Mouse (Mus musculus): ENCODE measurements around the gene Sirt3. TPM values are rescaled to one million over a fixed set of nuclear protein-coding genes. Genes with fewer than 3 reads are reported as not detected.
A peak's percentile ranks its signal among the peaks of the same experiment; 100 is the strongest.

Sirt3 gene
- polyA plus RNA-seq, 1 experiment from 2014 or later: 26.1 TPM

DNA sequence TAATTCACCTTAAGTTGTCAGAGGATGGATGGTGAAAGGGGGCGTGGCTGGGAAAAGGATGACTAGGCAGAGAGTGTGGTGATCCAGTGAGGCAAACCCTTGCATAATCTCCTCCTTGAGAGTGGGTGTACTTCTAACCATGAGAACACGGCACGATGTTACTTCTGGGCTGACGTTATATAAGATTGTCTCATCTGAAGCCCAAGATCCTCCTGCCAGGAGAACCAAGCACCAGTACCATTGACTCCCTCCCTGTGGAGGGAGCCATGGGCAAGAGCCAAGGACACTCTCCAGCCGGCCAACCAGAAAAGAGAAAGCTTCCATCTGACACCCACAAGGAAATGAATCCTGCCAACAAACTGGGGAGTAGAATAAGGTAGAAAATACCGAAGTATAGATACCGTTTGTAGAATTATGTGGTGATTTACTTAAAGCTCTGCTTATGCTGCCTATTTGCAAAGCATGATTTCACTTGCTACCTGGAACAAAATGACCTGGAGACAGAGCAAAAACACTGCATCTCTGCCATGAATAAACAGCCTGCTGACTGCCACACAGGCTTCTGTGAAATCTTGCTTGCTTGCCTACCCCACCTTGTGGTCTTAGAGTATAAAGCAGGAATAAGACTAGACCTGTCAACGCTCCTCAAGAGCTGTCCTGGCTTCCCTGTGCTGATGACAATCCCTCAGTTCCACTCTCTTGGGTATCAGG lies 53.8 kb downstream of the Sirt3 start:
- Histone ChIP-seq H3K9me3 (no peaks in the 10 kb centered on the region), H3K27ac (no peak overlapping the region), H3K27me3 (no peaks in the 10 kb centered on the region), H3K36me3 (no peaks in the 10 kb centered on the region), H3K9ac (no peak overlapping the region), H3K4me3 (no peak overlapping the region), H3K4me2 (replicated peaks) (no peak overlapping the region), H3K4me1 (no peaks in the 10 kb centered on the region)
- ATAC-seq (ENCODE audit: insufficient number of reproducible peaks, insufficient read depth, low FRiP score, low TSS enrichment): no peak
- 45% methylated on average over 8 of the region's 8 CpGs for WGBS

- ATAC-seq (ENCODE audit: insufficient number of reproducible peaks, insufficient read depth, low FRiP score, low TSS enrichment): no peak
- H3K9ac ChIP-seq: no peak overlapping the region
- H3K9me3 ChIP-seq: no peaks in the 10 kb centered on the region
- peaks cover 3% of the 10 kb centered on the region; the same call in 1 of the 2 replicates for H3K4me1 ChIP-seq
- H3K36me3 ChIP-seq: no peaks in the 10 kb centered on the region
- no peak overlapping the region for H3K4me3 ChIP-seq
- H3K4me2 ChIP-seq (replicated peaks): no peak overlapping the region
- WGBS: 91% methylated on average over 4 of the region's 4 CpGs
- no peaks in the 10 kb centered on the region for H3K27me3 ChIP-seq
- H3K27ac ChIP-seq: no peak overlapping the region
Measured at GRCm38 (mm10) chr7:140822731-140823130, 59.4 kb downstream of the Sirt3 start.

DNA sequence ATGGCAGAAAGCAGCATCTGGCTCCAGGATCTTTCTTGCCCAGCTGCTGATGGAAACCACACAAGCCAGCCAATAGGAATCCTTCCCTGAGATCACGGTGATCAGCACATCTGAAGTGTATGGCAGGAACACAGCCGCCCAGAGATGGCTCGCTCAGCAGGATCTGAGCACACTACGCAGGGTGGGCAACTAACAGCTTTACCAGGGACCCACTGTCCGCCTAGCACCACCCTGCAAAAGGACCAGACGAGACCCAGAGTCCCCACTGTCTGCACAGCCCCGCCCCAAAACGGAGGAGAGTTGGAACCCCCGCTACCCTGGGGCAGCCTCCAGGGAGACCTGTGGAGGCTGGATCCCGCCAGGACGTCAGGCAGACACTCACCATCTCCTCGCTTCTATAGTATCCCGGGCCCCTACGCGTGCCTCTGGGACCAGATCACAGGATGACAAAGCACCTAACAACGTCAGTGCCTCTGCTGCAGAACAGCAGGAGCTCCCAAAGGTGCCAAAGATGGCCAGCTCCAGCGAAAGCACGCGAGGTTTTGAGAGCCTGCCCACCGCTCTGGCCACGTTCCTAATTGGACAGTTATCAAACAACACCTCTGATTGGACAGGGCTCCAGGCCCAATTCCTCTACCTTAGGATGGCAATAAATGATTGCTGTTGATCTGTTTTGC lies 60.3 kb downstream of the Sirt3 start, which contains the start of gene Zfp941:
Gene Zfp941, minus strand, starts transcription at position 526 of the 677 bp plus-strand sequence.
- Histone ChIP-seq H3K27ac (no peak within 1 kb of the TSS), H3K4me1 (peaks cover 3% of the 10 kb centered on the region; the same call in 1 of the 2 replicates), H3K9ac (peak within 1 kb of the TSS; percentile 59), H3K9me3 (no peaks in the 10 kb centered on the region), H3K27me3 (no peaks in the 10 kb centered on the region), H3K36me3 (no peaks in the 10 kb centered on the region), H3K4me3 (peak within 1 kb of the TSS; percentile 55), H3K4me2 (replicated peaks) (peak within 1 kb of the TSS; percentile 79)
- 3% methylated on average over 21 of the region's 21 CpGs for WGBS
- peak; percentile 84 for ATAC-seq (ENCODE audit: insufficient number of reproducible peaks, insufficient read depth, low FRiP score, low TSS enrichment)

GRCm38 (mm10) chr7:140821305-140821652 lies 60.8 kb downstream of the Sirt3 start:
- peak overlapping the region; percentile 55 for H3K4me3 ChIP-seq
- no peaks in the 10 kb centered on the region for H3K27me3 ChIP-seq
- WGBS: 54% methylated on average over 5 of the region's 5 CpGs
- H3K9ac ChIP-seq: no peak overlapping the region
- H3K4me1 ChIP-seq: peaks cover 3% of the 10 kb centered on the region; the same call in 1 of the 2 replicates
- peak overlapping the region; percentile 79 for H3K4me2 ChIP-seq (replicated peaks)
- H3K36me3 ChIP-seq: no peaks in the 10 kb centered on the region
- H3K27ac ChIP-seq: no peak overlapping the region
- no peak for ATAC-seq (ENCODE audit: insufficient number of reproducible peaks, insufficient read depth, low FRiP score, low TSS enrichment)
- H3K9me3 ChIP-seq: no peaks in the 10 kb centered on the region

DNA sequence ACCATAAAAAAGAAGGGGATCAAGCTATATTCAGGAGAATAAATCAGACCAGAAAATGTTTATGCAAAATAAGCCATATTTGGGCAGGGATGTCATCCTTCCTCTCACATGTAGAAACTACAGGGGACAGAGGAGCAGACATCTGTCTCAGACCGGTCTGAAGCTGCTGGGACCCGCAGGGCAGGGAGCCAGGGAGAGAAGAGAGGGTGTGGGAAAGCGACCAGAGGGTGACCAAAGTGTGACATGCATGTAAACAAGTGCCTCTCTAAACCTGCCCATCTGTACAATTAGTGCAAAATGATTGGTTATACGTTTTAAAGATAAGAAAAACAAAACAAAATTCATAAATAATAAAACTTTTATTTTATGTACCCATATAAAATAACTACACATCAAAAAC lies 61.9 kb downstream of the Sirt3 start:
- no peaks in the 10 kb centered on the region for H3K36me3 ChIP-seq
- no peaks in the 10 kb centered on the region for H3K9me3 ChIP-seq
- WGBS: 80% methylated on average over 4 of the region's 4 CpGs
- no peak overlapping the region for H3K4me3 ChIP-seq
- H3K9ac ChIP-seq: no peak overlapping the region
- ATAC-seq (ENCODE audit: insufficient number of reproducible peaks, insufficient read depth, low FRiP score, low TSS enrichment): no peak
- no peak overlapping the region for H3K4me2 ChIP-seq (replicated peaks)
- peaks cover 3% of the 10 kb centered on the region; the same call in 1 of the 2 replicates for H3K4me1 ChIP-seq
- H3K27ac ChIP-seq: no peak overlapping the region
- H3K27me3 ChIP-seq: no peaks in the 10 kb centered on the region

Other genes with a start within 250 kb of the Sirt3 start
- not detected in 2 replicates for gene Olfr53, start 235.9 kb downstream of the Sirt3 start, polyA plus RNA-seq (2016; fragmentation: Nextera tagmentation; extraction: Ambion mirVana)
- 0.01 and 0.03 TPM in 2 replicates for gene Olfr539, start 222.4 kb downstream of the Sirt3 start, polyA plus RNA-seq (2016; fragmentation: Nextera tagmentation; extraction: Ambion mirVana)
- gene Olfr45, start 200.4 kb downstream of the Sirt3 start, polyA plus RNA-seq (2016; fragmentation: Nextera tagmentation; extraction: Ambion mirVana): not detected in 2 replicates
- not detected in 2 replicates for gene Olfr541, start 185.0 kb downstream of the Sirt3 start, polyA plus RNA-seq (2016; fragmentation: Nextera tagmentation; extraction: Ambion mirVana)
- not detected in 2 replicates for gene Cyp2e1, start 118.6 kb downstream of the Sirt3 start, polyA plus RNA-seq (2016; fragmentation: Nextera tagmentation; extraction: Ambion mirVana)
- 0.14 and 0.33 TPM in 2 replicates for gene Syce1, start 94.5 kb downstream of the Sirt3 start, polyA plus RNA-seq (2016; fragmentation: Nextera tagmentation; extraction: Ambion mirVana)
- gene Zfp941, start 60.1 kb downstream of the Sirt3 start, polyA plus RNA-seq (2016; fragmentation: Nextera tagmentation; extraction: Ambion mirVana): 3.7 and 4.2 TPM in 2 replicates
- gene Urah, start 47.3 kb downstream of the Sirt3 start, polyA plus RNA-seq (2016; fragmentation: Nextera tagmentation; extraction: Ambion mirVana): 2.1 and 2.6 TPM in 2 replicates
- gene Scgb1c1, start 36.8 kb downstream of the Sirt3 start, polyA plus RNA-seq (2016; fragmentation: Nextera tagmentation; extraction: Ambion mirVana): not detected in 2 replicates
- gene Odf3, start 34.5 kb downstream of the Sirt3 start, polyA plus RNA-seq (2016; fragmentation: Nextera tagmentation; extraction: Ambion mirVana): not detected in 2 replicates
- gene Gm45785, start 26.0 kb downstream of the Sirt3 start, polyA plus RNA-seq (2016; fragmentation: Nextera tagmentation; extraction: Ambion mirVana): not detected in 2 replicates
- 69.2 and 76.6 TPM in 2 replicates for gene Ric8a, start 25.4 kb downstream of the Sirt3 start, polyA plus RNA-seq (2016; fragmentation: Nextera tagmentation; extraction: Ambion mirVana)
- gene Bet1l, start 24.7 kb downstream of the Sirt3 start, polyA plus RNA-seq (2016; fragmentation: Nextera tagmentation; extraction: Ambion mirVana): 36.0 and 44.3 TPM in 2 replicates
- 274 and 291 TPM in 2 replicates for gene Psmd13, start 341 bp downstream of the Sirt3 start, polyA plus RNA-seq (2016; fragmentation: Nextera tagmentation; extraction: Ambion mirVana)
- 2.4 TPM in 2 replicates for gene Cox8b, start 18.1 kb upstream of the Sirt3 start, polyA plus RNA-seq (2016; fragmentation: Nextera tagmentation; extraction: Ambion mirVana)
- gene Nlrp6, start 38.6 kb upstream of the Sirt3 start, polyA plus RNA-seq (2016; fragmentation: Nextera tagmentation; extraction: Ambion mirVana): 0.13 and 0.23 TPM in 2 replicates
- 23.0 and 24.4 TPM in 2 replicates for gene Pgghg, start 59.1 kb upstream of the Sirt3 start, polyA plus RNA-seq (2016; fragmentation: Nextera tagmentation; extraction: Ambion mirVana)
- 4.2 and 4.5 TPM in 2 replicates for gene Ifitm5, start 68.0 kb upstream of the Sirt3 start, polyA plus RNA-seq (2016; fragmentation: Nextera tagmentation; extraction: Ambion mirVana)
- gene Gm45717, start 73.6 kb upstream of the Sirt3 start, polyA plus RNA-seq (2016; fragmentation: Nextera tagmentation; extraction: Ambion mirVana): 0.65 TPM in 1 of 2 replicates, not detected in the other
- 864 and 899 TPM in 2 replicates for gene Ifitm2, start 73.7 kb upstream of the Sirt3 start, polyA plus RNA-seq (2016; fragmentation: Nextera tagmentation; extraction: Ambion mirVana)
- 35.5 and 37.6 TPM in 2 replicates for gene Ifitm1, start 84.9 kb upstream of the Sirt3 start, polyA plus RNA-seq (2016; fragmentation: Nextera tagmentation; extraction: Ambion mirVana)
- gene Ifitm3, start 128.5 kb upstream of the Sirt3 start, polyA plus RNA-seq (2016; fragmentation: Nextera tagmentation; extraction: Ambion mirVana): 48.0 and 52.4 TPM in 2 replicates
- 0.43 TPM in 1 of 2 replicates, not detected in the other for gene Ifitm6, start 135.6 kb upstream of the Sirt3 start, polyA plus RNA-seq (2016; fragmentation: Nextera tagmentation; extraction: Ambion mirVana)
- gene Gm17387, start 146.8 kb upstream of the Sirt3 start, polyA plus RNA-seq (2016; fragmentation: Nextera tagmentation; extraction: Ambion mirVana): not detected in 2 replicates
- gene B4galnt4, start 178.8 kb upstream of the Sirt3 start, polyA plus RNA-seq (2016; fragmentation: Nextera tagmentation; extraction: Ambion mirVana): 35.2 and 39.2 TPM in 2 replicates
- gene Pkp3, start 195.9 kb upstream of the Sirt3 start, polyA plus RNA-seq (2016; fragmentation: Nextera tagmentation; extraction: Ambion mirVana): 13.3 and 16.2 TPM in 2 replicates
- gene Sigirr, start 218.3 kb upstream of the Sirt3 start, polyA plus RNA-seq (2016; fragmentation: Nextera tagmentation; extraction: Ambion mirVana): 1.9 and 3.0 TPM in 2 replicates
- gene Ano9, start 235.5 kb upstream of the Sirt3 start, polyA plus RNA-seq (2016; fragmentation: Nextera tagmentation; extraction: Ambion mirVana): 2.2 and 2.5 TPM in 2 replicates
- gene Ptdss2, start 240.1 kb upstream of the Sirt3 start, polyA plus RNA-seq (2016; fragmentation: Nextera tagmentation; extraction: Ambion mirVana): 82.2 and 84.7 TPM in 2 replicates

Measured in embryonic facial prominence, embryonic 12.5 days (tissue).